Mouse (Mus musculus) cortical plate, adult 2 months (tissue): ENCODE measurements around the gene Abca7. TPM values are rescaled to one million over a fixed set of nuclear protein-coding genes. Genes with fewer than 3 reads are reported as not detected.
"Not testable (repeated sequence)": the region's sequence is repeated elsewhere in the genome, so short reads cannot be mapped to it uniquely, and the experiment has no call there.

Experiments
- H3K27ac ChIP-seq: fragments of 200-500 bp; 2 replicates; pipeline ENCODE4 v1.5.1; 2012; ENCODE audit warnings: low read length, control low read depth, inconsistent platforms; ENCODE audit not compliant: insufficient read depth
- H3K4me1 ChIP-seq: fragments of 200-500 bp; 2 replicates; pipeline ENCODE4 v1.6.1; 2011; ENCODE audit warnings: low read length; ENCODE audit not compliant: control insufficient read depth, insufficient read depth
- H3K4me3 ChIP-seq: fragments of 200-500 bp; 2 replicates; pipeline ENCODE4 v1.5.1; 2011; ENCODE audit warnings: mild to moderate bottlenecking, low read length, control low read depth; ENCODE audit not compliant: insufficient read depth
- CTCF ChIP-seq: fragments of 200-500 bp; IDR thresholded peaks from 2 replicates; pipeline ENCODE4 v1.5.1; 2011; ENCODE audit warnings: mild to moderate bottlenecking, control low read depth, low read length; ENCODE audit not compliant: insufficient read depth; ENCODE audit errors: extremely low read depth
- POLR2A ChIP-seq: fragments of 200-500 bp; IDR thresholded peaks from 2 replicates; pipeline ENCODE4 v1.6.1; 2011; ENCODE audit warnings: mild to moderate bottlenecking, low read length, control low read depth; ENCODE audit not compliant: insufficient read depth; ENCODE audit errors: extremely low read depth
- polyA plus RNA-seq: library from polyadenylated mRNA; depleted of rRNA; stranded (reverse); fragments of >200 nt; gene quantifications from 2 replicates; pipeline ENCODE4 v1.2.3, GENCODE M21; 2012; rRNA removed

The Abca7 gene
- 10.9 and 11.5 TPM in 2 replicates for polyA plus RNA-seq

DNA sequence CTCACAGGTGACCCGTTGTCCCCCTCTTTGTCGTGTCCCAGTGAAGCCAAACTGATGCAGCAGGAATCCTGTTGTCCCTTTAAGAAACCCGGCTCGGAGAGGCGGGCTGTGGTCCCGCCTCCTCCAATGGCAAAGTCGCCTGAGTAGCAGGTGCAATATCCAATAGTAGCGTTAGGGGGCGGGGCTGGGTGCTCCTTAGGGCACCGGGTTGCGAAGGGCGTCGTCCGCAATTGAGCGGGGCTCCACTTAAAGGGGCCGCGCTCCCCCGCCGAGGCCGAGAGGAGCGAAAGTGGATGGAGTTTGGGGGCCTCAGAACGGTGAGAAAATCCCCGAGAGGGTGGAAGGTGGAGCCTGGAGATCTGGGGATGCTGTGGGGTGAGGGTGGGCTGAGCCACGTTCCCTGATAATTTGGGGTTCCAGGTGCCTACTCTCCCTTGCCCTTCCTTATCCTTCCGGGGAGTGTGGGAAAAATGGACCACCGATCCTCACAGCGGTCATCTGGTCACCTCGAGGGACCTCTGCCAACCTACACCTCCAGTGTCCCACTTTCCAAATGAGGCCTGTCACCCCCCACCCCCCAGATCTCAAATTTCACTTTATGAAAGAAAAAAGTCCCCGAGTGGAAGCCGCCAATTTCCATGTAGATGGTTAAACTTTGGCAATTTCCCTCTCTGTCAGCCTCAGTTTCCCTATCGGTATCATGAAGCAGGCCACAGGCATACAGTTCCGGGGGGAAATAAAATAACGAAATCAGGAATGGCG lies at the start of gene Abca7:
Gene Abca7 (plus strand): TSS at position 223 of the 762 bp plus-strand sequence.
- Histone ChIP-seq H3K4me3 (peak within 1 kb of the TSS; percentile 73), H3K27ac (no peak within 1 kb of the TSS), H3K4me1 (no peaks in the 10 kb centered on the region)
- TF ChIP-seq CTCF = no peak
- 0 out of 2 replicates have a peak, but pooled peaks have one; percentile 19 for TF ChIP-seq POLR2A

DNA sequence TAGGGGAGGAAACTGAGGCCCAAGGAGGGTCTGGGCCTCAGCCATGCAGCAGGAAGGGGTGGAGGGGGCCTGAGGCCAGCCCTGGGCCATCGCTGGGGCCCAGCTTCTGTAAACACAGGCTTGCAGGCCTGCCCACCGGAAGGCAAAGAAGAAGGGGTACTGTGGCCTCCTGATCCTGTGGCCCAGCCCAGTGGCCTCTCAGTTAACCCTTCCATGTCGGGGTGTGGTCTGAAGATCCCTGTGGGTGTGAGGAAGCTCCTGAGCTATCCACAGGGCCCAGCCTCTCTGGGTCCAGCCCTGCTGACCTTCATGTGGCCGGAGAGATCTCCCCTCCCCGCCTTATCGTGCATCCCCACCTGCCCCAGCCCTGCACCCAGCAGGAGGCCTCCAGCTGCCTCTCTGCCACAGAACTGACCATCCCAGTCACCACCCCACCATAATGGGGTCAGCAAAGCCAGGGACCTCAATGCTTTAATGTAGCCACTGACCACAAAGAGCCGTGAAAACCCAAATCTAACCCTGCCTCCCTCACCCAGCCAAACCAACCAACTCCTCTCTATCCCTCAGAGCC lies 49.5 kb upstream of the Abca7 start:
- Histone ChIP-seq H3K4me3 (no peak overlapping the region), H3K4me1 (no peaks in the 10 kb centered on the region), H3K27ac (no peak overlapping the region)
- no peak for TF ChIP-seq CTCF
- TF ChIP-seq POLR2A = no peak

DNA sequence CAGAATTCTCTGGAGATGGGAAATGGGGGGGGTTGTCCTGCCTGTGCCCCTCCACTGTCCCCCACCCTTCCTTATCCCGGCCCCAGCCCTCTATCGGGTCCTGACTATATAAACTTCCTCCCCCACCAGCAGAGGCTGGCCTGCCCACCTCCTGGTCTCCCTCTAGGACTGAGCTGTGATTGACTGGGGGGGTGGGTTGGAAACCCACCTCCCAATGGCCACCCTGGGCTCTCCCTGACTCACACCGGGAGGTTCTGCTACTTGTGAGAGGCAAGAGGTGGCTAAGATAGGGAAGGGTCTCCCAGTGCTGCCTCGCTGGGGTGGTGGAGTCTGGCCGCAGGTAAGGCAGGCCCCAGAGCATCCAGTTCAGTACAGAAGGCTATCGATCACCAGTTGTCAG lies 48.8 kb upstream of the Abca7 start:
- no peak overlapping the region for H3K27ac ChIP-seq
- no peak overlapping the region for H3K4me3 ChIP-seq
- H3K4me1 ChIP-seq = no peaks in the 10 kb centered on the region
- TF ChIP-seq POLR2A = no peak
- TF ChIP-seq CTCF = no peak

DNA sequence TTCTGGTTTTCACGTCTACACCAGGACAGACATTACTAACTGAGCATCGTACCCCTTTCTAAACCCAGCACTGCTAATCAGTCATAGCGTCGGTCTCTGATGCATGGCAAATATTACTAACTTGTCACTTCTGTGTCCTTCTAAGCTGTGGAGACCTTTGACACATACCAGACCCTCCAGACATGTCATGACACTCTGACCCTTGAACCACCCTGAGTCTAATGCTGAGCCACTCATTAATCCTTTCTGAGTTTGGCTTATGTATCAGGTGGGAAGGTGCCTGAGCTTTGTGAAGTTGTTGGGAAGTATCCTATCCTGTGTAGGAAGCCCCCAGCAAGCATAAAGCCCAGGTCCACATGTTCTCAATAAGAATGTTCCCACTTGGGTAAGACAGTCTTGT lies 46.4 kb upstream of the Abca7 start:
- no peaks in the 10 kb centered on the region for H3K4me1 ChIP-seq
- H3K27ac ChIP-seq = no peak overlapping the region
- TF ChIP-seq POLR2A = no peak
- no peak for TF ChIP-seq CTCF

DNA sequence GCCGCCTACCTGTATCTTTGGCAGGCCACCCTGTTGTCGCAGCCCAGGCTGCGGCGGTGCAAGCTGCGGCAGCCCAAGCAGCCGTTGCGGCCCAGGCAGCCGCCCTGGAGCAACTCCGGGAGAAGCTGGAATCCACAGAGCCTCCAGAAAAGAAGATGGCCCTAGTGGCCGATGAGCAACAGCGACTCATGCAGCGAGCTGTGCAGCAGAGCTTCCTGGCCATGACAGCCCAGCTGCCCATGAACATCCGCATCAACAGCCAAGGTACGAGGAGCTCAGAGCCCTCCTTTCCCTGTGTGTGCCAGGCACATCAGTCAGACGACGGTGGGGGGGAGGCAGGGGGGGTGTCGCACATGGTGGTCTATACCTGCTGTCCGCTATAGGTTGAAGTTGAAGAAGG lies 45.6 kb upstream of the Abca7 start:
- Histone ChIP-seq H3K27ac (no peak overlapping the region), H3K4me1 (no peaks in the 10 kb centered on the region), H3K4me3 (no peak overlapping the region)
- TF ChIP-seq POLR2A (no peak), CTCF (no peak)

More for the DNA sequence above, 46.4 kb upstream of the Abca7 start:
- no peak overlapping the region for H3K4me3 ChIP-seq

DNA sequence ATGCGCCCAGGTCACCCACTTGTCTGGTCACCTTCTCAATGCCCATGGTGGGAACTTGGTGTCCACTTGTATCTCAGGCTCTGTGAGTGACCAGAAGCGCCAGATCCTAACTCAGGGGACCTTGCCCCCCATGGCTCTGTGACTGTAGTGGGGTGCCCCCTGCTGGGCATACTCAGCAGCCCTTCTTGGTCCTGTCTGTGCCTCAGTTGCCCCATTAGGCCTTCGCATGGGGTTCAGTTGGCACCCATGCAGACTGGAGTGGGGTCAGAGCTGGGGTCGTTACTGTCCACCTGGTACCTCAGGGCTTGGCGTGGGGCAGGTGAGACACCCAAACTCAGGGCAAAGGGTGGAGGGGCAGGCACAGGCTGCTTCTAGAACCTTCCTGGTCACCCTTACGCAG lies 42.3 kb upstream of the Abca7 start:
- no peak for TF ChIP-seq POLR2A
- peak; percentile 54 for TF ChIP-seq CTCF
- H3K4me1 ChIP-seq = no peaks in the 10 kb centered on the region
- no peak overlapping the region for H3K4me3 ChIP-seq
- H3K27ac ChIP-seq = no peak overlapping the region

DNA sequence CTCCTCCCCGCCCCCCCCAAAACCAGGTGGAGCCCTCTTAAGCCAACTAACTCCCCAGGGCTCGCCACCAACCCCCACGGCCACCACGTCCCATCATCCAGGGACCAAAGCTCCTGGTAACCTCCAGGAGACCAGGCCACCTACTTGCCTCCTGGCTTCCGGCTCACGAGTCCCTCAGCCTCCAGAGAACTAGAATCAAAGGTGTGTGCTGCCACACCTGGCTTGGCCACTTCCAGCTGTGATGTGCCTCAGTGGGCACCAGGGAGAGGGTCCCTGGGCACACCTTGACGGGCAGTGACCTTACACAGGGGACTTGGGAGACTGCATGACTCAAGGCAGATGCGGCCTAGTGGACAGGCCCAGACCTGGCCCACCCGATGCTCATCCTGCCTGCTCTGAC lies 40.6 kb upstream of the Abca7 start:
- TF ChIP-seq CTCF (no peak), POLR2A (no peak)
- no peaks in the 10 kb centered on the region for H3K4me1 ChIP-seq

DNA sequence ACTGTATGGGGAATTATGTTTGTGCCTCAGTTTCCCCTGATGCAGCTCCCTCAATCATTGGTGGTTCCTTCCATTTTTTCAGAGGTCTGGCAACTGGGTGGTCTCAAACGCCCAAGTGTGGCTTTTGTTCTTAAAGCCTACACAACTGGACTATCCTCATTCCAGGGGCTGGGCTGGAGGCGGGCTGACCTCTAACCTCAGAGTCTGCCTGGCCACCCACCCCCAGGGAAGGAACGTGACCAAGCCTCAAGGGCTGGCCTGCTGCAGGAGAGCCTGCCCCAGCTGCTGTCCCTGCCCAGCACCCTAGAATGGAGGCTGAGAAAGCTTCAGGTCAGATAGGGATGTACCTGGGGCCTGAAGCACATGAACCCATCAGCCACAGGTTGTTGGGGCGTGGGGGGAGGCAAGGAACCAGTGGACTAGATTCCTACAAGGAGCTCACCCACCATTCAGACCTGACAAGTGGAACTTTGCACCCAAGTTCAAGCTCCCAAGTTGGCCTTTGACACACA lies 39.6 kb upstream of the Abca7 start:
- TF ChIP-seq POLR2A (no peak), CTCF (no peak)
- no peak overlapping the region for H3K27ac ChIP-seq
- no peak overlapping the region for H3K4me3 ChIP-seq
- 0 out of 2 replicates have a peak, but pooled peaks cover 2% of the 10 kb centered on the region for H3K4me1 ChIP-seq

More for the DNA sequence above, 40.6 kb upstream of the Abca7 start:
- H3K27ac ChIP-seq = no peak overlapping the region
- H3K4me3 ChIP-seq = no peak overlapping the region

DNA sequence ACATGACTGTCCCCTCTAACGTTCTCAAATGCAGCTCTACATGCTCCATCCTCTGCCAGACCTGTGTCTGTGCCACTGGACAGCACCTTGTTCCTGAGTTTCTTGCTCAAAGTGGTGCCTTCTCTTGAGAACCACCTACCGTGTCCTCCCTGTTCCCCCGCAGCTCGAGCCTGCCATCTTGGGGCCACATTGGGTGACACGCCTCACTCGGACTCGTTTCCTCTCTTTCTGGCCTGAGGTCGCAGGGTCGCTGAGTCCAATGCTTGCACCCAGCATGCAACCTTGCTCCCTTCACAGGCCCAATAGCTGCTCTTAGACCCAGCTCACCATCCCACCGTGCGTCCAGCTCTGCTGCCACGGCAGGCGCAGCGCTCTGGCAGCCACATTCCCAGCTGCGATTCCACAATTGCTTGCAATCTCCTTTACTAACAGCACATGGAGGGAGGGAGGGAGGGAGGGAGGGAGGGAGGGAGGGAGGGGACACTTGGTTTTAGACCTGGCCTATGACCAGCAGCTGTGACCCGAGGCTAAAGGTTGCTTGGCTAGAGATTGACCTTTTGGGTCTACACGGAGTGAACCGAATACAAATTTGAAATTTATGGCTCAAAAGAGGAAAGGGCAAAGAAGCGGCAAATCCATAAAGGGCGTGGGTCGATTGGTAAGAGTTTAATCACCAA lies 38.0 kb upstream of the Abca7 start:
- 0 out of 2 replicates have a peak, but pooled peaks cover 2% of the 10 kb centered on the region for H3K4me1 ChIP-seq
- no peak overlapping the region for H3K27ac ChIP-seq
- TF ChIP-seq POLR2A (no peak), CTCF (peak; percentile 90)
- no peak overlapping the region for H3K4me3 ChIP-seq

DNA sequence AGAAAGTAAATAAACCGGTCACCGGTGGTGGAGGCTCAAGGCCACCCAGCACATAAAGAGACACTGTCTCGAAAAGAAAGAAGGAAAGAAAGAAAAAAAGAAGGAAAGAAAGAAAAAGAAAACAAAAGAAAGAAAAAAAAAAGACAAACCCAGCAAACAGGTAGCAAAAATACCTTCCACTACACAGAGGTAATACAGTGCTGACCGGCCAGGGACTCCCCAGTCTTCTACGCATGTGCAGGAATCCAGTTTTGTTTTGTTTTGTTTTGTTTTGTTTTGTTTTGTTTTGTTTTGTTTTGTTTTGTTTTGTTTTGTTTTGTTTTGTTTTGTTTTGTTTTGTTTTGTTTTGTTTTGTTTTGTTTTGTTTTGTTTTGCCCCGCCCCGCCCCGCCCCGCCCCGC lies 36.9 kb upstream of the Abca7 start:
- H3K4me1 ChIP-seq, H3K27ac ChIP-seq, H3K4me3 ChIP-seq: not testable (repeated sequence)
